Mouse (Mus musculus): ENCODE results near the gene Usp30.

- TF ChIP-seq GATA1 (IDR thresholded peaks at IDR 0.05; ENCODE audit: low read depth, low read length), result no peak
- TF ChIP-seq CHD1 (IDR thresholded peaks at IDR 0.05; ENCODE audit: low read depth, low read length), result no peak
- no peak for TF ChIP-seq POLR2AphosphoS5 (IDR thresholded peaks at IDR 0.05; ENCODE audit: borderline replicate concordance, low read depth, low read length)
- no peak for TF ChIP-seq CTCF (IDR thresholded peaks at IDR 0.05 in 2 of 3, conservative IDR thresholded peaks at IDR 0.05 in 1 of 3; ENCODE audit: control insufficient read depth in 1 of 3, insufficient read depth in 1 of 3, low read depth in 2 of 3, low read length in 3 of 3, poor library complexity in 1 of 3, severe bottlenecking in 1 of 3)
- no peak for TF ChIP-seq HCFC1 (IDR thresholded peaks at IDR 0.05; ENCODE audit: low read depth, low read length)
- no peak for TF ChIP-seq MAFK (IDR thresholded peaks at IDR 0.05; ENCODE audit: borderline replicate concordance, low read depth, low read length)
Observed at GRCm38 (mm10) chr5:114154765-114155164, 89.5 kb downstream of the Usp30 start.

All from MEL (cell line).